Mouse (Mus musculus): ENCODE measurements around the gene Eef1akmt1. TPM values are rescaled to one million over a fixed set of nuclear protein-coding genes. Genes with fewer than 3 reads are reported as not detected.

The Eef1akmt1 gene
- total and polyA plus RNA-seq, 3 experiments = 1.1 to 39.7 (median 19.1) TPM

- no peak for TF ChIP-seq GATA2 (IDR thresholded peaks at IDR 0.05; ENCODE audit: borderline replicate concordance, low read depth, low read length)
- no peak for TF ChIP-seq POLR2AphosphoS5 (IDR thresholded peaks at IDR 0.05; ENCODE audit: insufficient replicate concordance, low read depth, low read length)
- TF ChIP-seq GATA1 (IDR thresholded peaks at IDR 0.05; ENCODE audit: borderline replicate concordance, low read length) = no peak
- no peak for TF ChIP-seq TAL1 (conservative IDR thresholded peaks at IDR 0.05; ENCODE audit: low read depth, low read length)
- TF ChIP-seq CTCF (IDR thresholded peaks at IDR 0.05; ENCODE audit: low read depth, low read length) = no peak
- Histone ChIP-seq H3K9me3 (replicated peaks) (no peaks in the 10 kb centered on the region), H3K36me3 (replicated peaks) (peaks cover under 1% of the 10 kb centered on the region), H3K4me1 (ENCODE audit: insufficient read depth, low read depth, low read length) (peaks cover 3% of the 10 kb centered on the region), H3K4me3 (ENCODE audit: low read depth, low read length) (no peak overlapping the region), H3K27me3 (ENCODE audit: insufficient read depth, low read length) (peaks cover 38% of the 10 kb centered on the region)
- DNase-seq (ENCODE audit: low spot score) (no peak), ATAC-seq (ENCODE audit: extremely low read depth, insufficient number of reproducible peaks, low FRiP score, poor library complexity, severe bottlenecking) (no peak)
These were observed 29.2 kb downstream of the Eef1akmt1 start for GRCm38 (mm10) chr14:57542231-57542630.

DNA sequence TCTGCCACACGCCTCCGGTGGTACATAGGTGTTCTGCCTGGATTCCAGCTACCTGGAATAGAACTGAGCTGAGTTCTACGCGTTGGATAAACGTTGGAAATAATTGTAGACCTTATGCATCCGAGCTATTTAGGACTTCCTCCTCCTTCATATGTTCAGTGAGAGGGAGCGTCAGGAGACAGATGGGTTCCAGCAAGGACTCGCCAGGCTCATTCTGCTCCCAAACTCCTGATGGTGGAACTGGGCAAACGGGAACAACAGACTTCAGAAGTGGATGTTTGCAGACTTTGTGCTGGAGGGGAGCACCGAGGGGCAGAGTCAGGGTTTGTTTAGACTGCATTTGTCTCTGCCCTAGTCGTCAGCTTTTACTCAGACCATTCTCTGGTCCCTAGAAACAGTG, 30.7 kb downstream of the Eef1akmt1 start:
- Histone ChIP-seq H3K36me3 (replicated peaks) (no peaks in the 10 kb centered on the region), H3K27me3 (ENCODE audit: insufficient read depth, low read length) (peaks cover 51% of the 10 kb centered on the region), H3K9me3 (replicated peaks) (no peaks in the 10 kb centered on the region), H3K4me1 (ENCODE audit: insufficient read depth, low read depth, low read length) (no peaks in the 10 kb centered on the region; the same call in 1 of the 2 replicates), H3K4me3 (ENCODE audit: low read depth, low read length) (no peak overlapping the region)
- ATAC-seq (ENCODE audit: extremely low read depth, insufficient number of reproducible peaks, low FRiP score, poor library complexity, severe bottlenecking) (no peak), DNase-seq (ENCODE audit: low spot score) (no peak)
- TF ChIP-seq POLR2AphosphoS5 (IDR thresholded peaks at IDR 0.05; ENCODE audit: insufficient replicate concordance, low read depth, low read length) (no peak), GATA2 (IDR thresholded peaks at IDR 0.05; ENCODE audit: borderline replicate concordance, low read depth, low read length) (no peak), TAL1 (conservative IDR thresholded peaks at IDR 0.05; ENCODE audit: low read depth, low read length) (no peak), GATA1 (IDR thresholded peaks at IDR 0.05; ENCODE audit: borderline replicate concordance, low read length) (no peak), CTCF (IDR thresholded peaks at IDR 0.05; ENCODE audit: low read depth, low read length) (no peak)

GRCm38 (mm10) chr14:57537261-57538015, 34.0 kb downstream of the Eef1akmt1 start:
- no peak for ATAC-seq (ENCODE audit: extremely low read depth, insufficient number of reproducible peaks, low FRiP score, poor library complexity, severe bottlenecking)
- DNase-seq (ENCODE audit: low spot score) = no peak
- Histone ChIP-seq H3K4me3 (ENCODE audit: low read depth, low read length) (no peak overlapping the region), H3K4me1 (ENCODE audit: insufficient read depth, low read depth, low read length) (no peaks in the 10 kb centered on the region), H3K27me3 (ENCODE audit: insufficient read depth, low read length) (peaks cover 68% of the 10 kb centered on the region), H3K9me3 (replicated peaks) (no peaks in the 10 kb centered on the region), H3K36me3 (replicated peaks) (no peaks in the 10 kb centered on the region)
- TF ChIP-seq TAL1 (conservative IDR thresholded peaks at IDR 0.05; ENCODE audit: low read depth, low read length) (no peak), GATA1 (IDR thresholded peaks at IDR 0.05; ENCODE audit: borderline replicate concordance, low read length) (no peak)

DNA sequence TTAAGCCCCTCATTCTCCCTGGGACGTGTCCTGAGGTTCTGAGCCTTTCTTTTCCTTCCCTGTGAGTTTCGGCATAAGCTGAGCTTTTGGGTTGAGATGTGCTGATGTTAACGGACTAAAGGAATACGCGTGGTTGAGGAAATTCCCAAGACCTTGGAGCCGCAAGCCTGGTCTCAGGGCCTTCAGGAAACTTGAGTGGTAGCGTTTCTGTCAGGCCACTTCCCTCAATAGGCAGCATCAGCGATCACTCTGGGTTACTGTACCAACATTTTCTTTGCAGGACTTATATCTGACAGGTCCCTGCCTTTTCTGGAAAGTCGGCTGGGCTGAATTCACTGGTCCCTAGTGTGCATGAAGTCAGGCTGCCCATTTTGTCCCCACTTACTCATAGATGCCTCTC, 34.6 kb downstream of the Eef1akmt1 start:
- ATAC-seq (ENCODE audit: extremely low read depth, insufficient number of reproducible peaks, low FRiP score, poor library complexity, severe bottlenecking) (no peak), DNase-seq (ENCODE audit: low spot score) (no peak)
- no peaks in the 10 kb centered on the region for H3K4me1 ChIP-seq (ENCODE audit: insufficient read depth, low read depth, low read length)
- no peaks in the 10 kb centered on the region for H3K36me3 ChIP-seq (replicated peaks)
- H3K9me3 ChIP-seq (replicated peaks) = no peaks in the 10 kb centered on the region
- H3K4me3 ChIP-seq (ENCODE audit: low read depth, low read length) = no peak overlapping the region
- TF ChIP-seq GATA1 (IDR thresholded peaks at IDR 0.05; ENCODE audit: borderline replicate concordance, low read length) (no peak), GATA2 (IDR thresholded peaks at IDR 0.05; ENCODE audit: borderline replicate concordance, low read depth, low read length) (no peak), CTCF (IDR thresholded peaks at IDR 0.05; ENCODE audit: low read depth, low read length) (no peak), POLR2AphosphoS5 (IDR thresholded peaks at IDR 0.05; ENCODE audit: insufficient replicate concordance, low read depth, low read length) (no peak), TAL1 (conservative IDR thresholded peaks at IDR 0.05; ENCODE audit: low read depth, low read length) (no peak)
- peaks cover 66% of the 10 kb centered on the region for H3K27me3 ChIP-seq (ENCODE audit: insufficient read depth, low read length)

GRCm38 (mm10) chr14:57535646-57536045, 35.8 kb downstream of the Eef1akmt1 start:
- H3K27me3 ChIP-seq (ENCODE audit: insufficient read depth, low read length) = peaks cover 68% of the 10 kb centered on the region
- TF ChIP-seq CTCF (IDR thresholded peaks at IDR 0.05; ENCODE audit: low read depth, low read length) = no peak
- TF ChIP-seq TAL1 (conservative IDR thresholded peaks at IDR 0.05; ENCODE audit: low read depth, low read length) = no peak
- TF ChIP-seq POLR2AphosphoS5 (IDR thresholded peaks at IDR 0.05; ENCODE audit: insufficient replicate concordance, low read depth, low read length) = no peak
- no peak for TF ChIP-seq GATA1 (IDR thresholded peaks at IDR 0.05; ENCODE audit: borderline replicate concordance, low read length)
- TF ChIP-seq GATA2 (IDR thresholded peaks at IDR 0.05; ENCODE audit: borderline replicate concordance, low read depth, low read length) = no peak
- H3K36me3 ChIP-seq (replicated peaks) = no peaks in the 10 kb centered on the region
- DNase-seq (ENCODE audit: low spot score) (no peak), ATAC-seq (ENCODE audit: extremely low read depth, insufficient number of reproducible peaks, low FRiP score, poor library complexity, severe bottlenecking) (no peak)
- H3K9me3 ChIP-seq (replicated peaks) = no peaks in the 10 kb centered on the region
- no peaks in the 10 kb centered on the region for H3K4me1 ChIP-seq (ENCODE audit: insufficient read depth, low read depth, low read length)
- H3K4me3 ChIP-seq (ENCODE audit: low read depth, low read length) = no peak overlapping the region

DNA sequence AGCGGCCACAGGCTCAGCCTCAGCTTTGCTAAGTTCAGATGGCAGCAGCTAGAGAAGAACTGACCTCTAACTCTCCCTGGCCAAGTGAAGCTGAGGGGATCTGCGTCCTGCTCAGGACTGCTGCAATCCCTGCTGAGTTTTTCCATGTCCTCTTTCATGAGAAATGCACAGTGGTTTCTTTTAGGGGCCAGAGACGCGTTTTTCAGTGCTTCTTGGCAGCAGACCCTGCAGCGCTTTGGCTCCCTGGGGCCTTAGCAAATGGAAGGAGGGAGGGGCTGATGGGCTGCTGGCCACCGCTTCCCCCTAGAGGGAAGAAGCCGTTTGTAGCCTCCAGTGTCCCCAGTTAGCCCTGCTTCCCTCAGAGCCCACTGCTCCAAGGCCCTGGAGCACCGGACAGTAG, 36.5 kb downstream of the Eef1akmt1 start:
- Histone ChIP-seq H3K4me3 (ENCODE audit: low read depth, low read length) (no peak overlapping the region), H3K9me3 (replicated peaks) (no peaks in the 10 kb centered on the region), H3K36me3 (replicated peaks) (no peaks in the 10 kb centered on the region), H3K27me3 (ENCODE audit: insufficient read depth, low read length) (peaks cover 68% of the 10 kb centered on the region), H3K4me1 (ENCODE audit: insufficient read depth, low read depth, low read length) (no peaks in the 10 kb centered on the region)
- ATAC-seq (ENCODE audit: extremely low read depth, insufficient number of reproducible peaks, low FRiP score, poor library complexity, severe bottlenecking) (no peak), DNase-seq (ENCODE audit: low spot score) (no peak)
- TF ChIP-seq POLR2AphosphoS5 (IDR thresholded peaks at IDR 0.05; ENCODE audit: insufficient replicate concordance, low read depth, low read length) = no peak
- no peak for TF ChIP-seq CTCF (IDR thresholded peaks at IDR 0.05; ENCODE audit: low read depth, low read length)
- TF ChIP-seq TAL1 (conservative IDR thresholded peaks at IDR 0.05; ENCODE audit: low read depth, low read length) = no peak
- TF ChIP-seq GATA1 (IDR thresholded peaks at IDR 0.05; ENCODE audit: borderline replicate concordance, low read length) = no peak
- no peak for TF ChIP-seq GATA2 (IDR thresholded peaks at IDR 0.05; ENCODE audit: borderline replicate concordance, low read depth, low read length)

Data from G1E (cell line).